In genomic region chr13:21259171-21259631, GRCm38 (mm10) we compare ENCODE assay signal across 8 mouse cellular contexts. TPM values are rescaled to one million over a fixed set of nuclear protein-coding genes. Genes with fewer than 3 reads are reported as not detected.
DNase-seq lines count a peak whose midpoint lies in the region; ATAC-seq and TF ChIP-seq lines count a peak whose summit lies in the region.
"Had no signal": no experiment of that assay in that cellular context is flagged by ENCODE, and none has a peak within 500 bp of the region (broad histone marks: within the 10 kb centered on the region; RNA-seq: fewer than 3 reads in every experiment).

No protein-coding gene starts in this region.

- H3K36me3 ChIP-seq in lung, embryonic 16.5 days (ENCODE audit: control insufficient read depth, insufficient read depth, low read length), result no peaks in the 10 kb centered on the region
- H3K36me3 ChIP-seq in hindbrain, embryonic 15.5 days, result no peaks in the 10 kb centered on the region
- no peaks in the 10 kb centered on the region for H3K36me3 ChIP-seq in midbrain, postnatal 0 days (ENCODE audit: insufficient read depth, low read length)

- no peak overlapping the region for H3K27ac ChIP-seq in lung, embryonic 16.5 days (ENCODE audit: low read length)
- H3K27ac ChIP-seq in hindbrain, embryonic 15.5 days (replicated peaks), result peak overlapping the region; percentile 53
- no peak overlapping the region for H3K27ac ChIP-seq in midbrain, postnatal 0 days (ENCODE audit: low read depth, low read length)

- H3K9me3 ChIP-seq in lung, embryonic 16.5 days (ENCODE audit: control insufficient read depth, low read length), result no peaks in the 10 kb centered on the region
- no peaks in the 10 kb centered on the region for H3K9me3 ChIP-seq in hindbrain, embryonic 15.5 days
- no peaks in the 10 kb centered on the region for H3K9me3 ChIP-seq in midbrain, postnatal 0 days (ENCODE audit: low read length)

- no peaks in the 10 kb centered on the region for H3K27me3 ChIP-seq in lung, embryonic 16.5 days (ENCODE audit: control insufficient read depth, insufficient read depth, low read depth, low read length)
- H3K27me3 ChIP-seq in hindbrain, embryonic 15.5 days, result peaks cover 20% of the 10 kb centered on the region; the same call in 1 of the 2 replicates
- H3K27me3 ChIP-seq in midbrain, postnatal 0 days (ENCODE audit: insufficient read depth, low read length), result peaks cover 11% of the 10 kb centered on the region

- peaks cover 10% of the 10 kb centered on the region; the same call in 1 of the 2 replicates for H3K4me1 ChIP-seq in lung, embryonic 16.5 days (replicated peaks; ENCODE audit: control insufficient read depth, insufficient read depth, low read length)
- H3K4me1 ChIP-seq in hindbrain, embryonic 15.5 days (replicated peaks), result peaks cover 16% of the 10 kb centered on the region
- H3K4me1 ChIP-seq in midbrain, postnatal 0 days (ENCODE audit: insufficient read depth, low read length), result no peaks in the 10 kb centered on the region

- DNase-seq in lung, postnatal 14 days, result no peak
- peak; percentile 67 for DNase-seq in embryo, embryonic 10.5 days (ENCODE audit: low spot score)
- no peak for DNase-seq in midbrain, postnatal 0 days (ENCODE audit: low spot score)
- no peak for DNase-seq in spleen, postnatal 10 days (ENCODE audit: low spot score in 2 of 2)
- no peak for DNase-seq in lung, adult 18-20 months

- no peak overlapping the region for H3K9ac ChIP-seq in lung, embryonic 16.5 days (ENCODE audit: low read length)
- H3K9ac ChIP-seq in hindbrain, embryonic 15.5 days, result peak overlapping the region; percentile 46
- H3K9ac ChIP-seq in midbrain, postnatal 0 days (replicated peaks; ENCODE audit: low read length, poor library complexity, severe bottlenecking), result peak overlapping the region; percentile 54; the same call in 1 of the 2 replicates

- H3K4me2 ChIP-seq in lung, embryonic 16.5 days (ENCODE audit: low read depth, low read length), result peak overlapping the region; percentile 54
- peak overlapping the region; percentile 75 for H3K4me2 ChIP-seq in hindbrain, embryonic 15.5 days
- H3K4me2 ChIP-seq in midbrain, postnatal 0 days (ENCODE audit: low read depth, low read length, poor library complexity, severe bottlenecking), result peak overlapping the region; percentile 61

- ATAC-seq in lung, embryonic 16.5 days (ENCODE audit: low read depth), result no peak
- peak; percentile 68; the same call in 1 of the 2 replicates for ATAC-seq in hindbrain, embryonic 15.5 days (ENCODE audit: low FRiP score, low read depth)
- ATAC-seq in midbrain, postnatal 0 days (ENCODE audit: low FRiP score), result no peak

- peak overlapping the region; percentile 40 for H3K4me3 ChIP-seq in lung, embryonic 16.5 days (ENCODE audit: low read length)
- H3K4me3 ChIP-seq in hindbrain, embryonic 15.5 days, result peak overlapping the region; percentile 50
- H3K4me3 ChIP-seq in midbrain, postnatal 0 days (ENCODE audit: low read depth, low read length), result peak overlapping the region; percentile 57

- TF ChIP-seq CTCF in midbrain, postnatal 0 days (IDR thresholded peaks at IDR 0.05), result no peak

- WGBS in lung, embryonic 16.5 days, result under 1% methylated on average over 15 of the region's 15 CpGs
- under 1% methylated on average over 15 of the region's 15 CpGs for WGBS in hindbrain, embryonic 15.5 days
- WGBS in midbrain, postnatal 0 days, result under 1% methylated on average over 15 of the region's 15 CpGs

RNA-seq across cellular contexts. Expression of gene Gpx5, which starts 33.3 kb away (rescaled TPM):
- not detected in 2 replicates for polyA plus RNA-seq in lung, embryonic 16.5 days (2015; fragmentation: Nextera tagmentation; extraction: Ambion mirVana)
- not detected in 2 replicates for polyA plus RNA-seq in hindbrain, embryonic 15.5 days (2015; fragmentation: Nextera tagmentation; extraction: Ambion mirVana)
- not detected in 2 replicates for total RNA-seq in midbrain, postnatal 0 days (2014; rRNA removed)
- polyA plus RNA-seq in midbrain, postnatal 0 days (2015; fragmentation: Nextera tagmentation; extraction: Ambion mirVana), result not detected in 2 replicates
- total RNA-seq: neutrophil, adult 5-6 weeks had no signal

RNA-seq across cellular contexts. Expression of gene Gpx6, which starts 52.7 kb away (rescaled TPM):
- not detected in 2 replicates for polyA plus RNA-seq in lung, embryonic 16.5 days (2015; fragmentation: Nextera tagmentation; extraction: Ambion mirVana)
- 0.24 and 0.27 TPM in 2 replicates for polyA plus RNA-seq in hindbrain, embryonic 15.5 days (2015; fragmentation: Nextera tagmentation; extraction: Ambion mirVana)
- total RNA-seq in midbrain, postnatal 0 days (2014; rRNA removed), result not detected in 2 replicates
- polyA plus RNA-seq in midbrain, postnatal 0 days (2015; fragmentation: Nextera tagmentation; extraction: Ambion mirVana), result 0.26 and 0.58 TPM in 2 replicates
- total RNA-seq: neutrophil, adult 5-6 weeks had no signal
